Mouse (Mus musculus) adrenal gland, postnatal 4 days (tissue): Measurements from ENCODE around the gene Efna1. TPM values are rescaled to one million over a fixed set of nuclear protein-coding genes. Genes with fewer than 3 reads are reported as not detected.

Source experiments
- DNase-seq, 2 experiments: peaks; one replicate each; pipeline ENCODE4 v3.0.0; 2021 to 2022; ENCODE audit warnings: low spot score in 2 of 2, mixed read lengths in 2 of 2
- total RNA-seq, 2 experiments: library from RNA; stranded (reverse); gene quantifications; 2 replicates each; pipeline ENCODE4 v1.2.3; 2021

The Efna1 gene
- total RNA-seq, 2 experiments from 2014 or later = 32.1 to 35.2 TPM

GRCm38 (mm10) chr3:89245688-89246171 is 35.2 kb downstream of the Efna1 start, which contains the start of gene Krtcap2:
Gene Krtcap2 (plus strand): TSS chr3:89245966.
- DNase-seq = no peak

DNA sequence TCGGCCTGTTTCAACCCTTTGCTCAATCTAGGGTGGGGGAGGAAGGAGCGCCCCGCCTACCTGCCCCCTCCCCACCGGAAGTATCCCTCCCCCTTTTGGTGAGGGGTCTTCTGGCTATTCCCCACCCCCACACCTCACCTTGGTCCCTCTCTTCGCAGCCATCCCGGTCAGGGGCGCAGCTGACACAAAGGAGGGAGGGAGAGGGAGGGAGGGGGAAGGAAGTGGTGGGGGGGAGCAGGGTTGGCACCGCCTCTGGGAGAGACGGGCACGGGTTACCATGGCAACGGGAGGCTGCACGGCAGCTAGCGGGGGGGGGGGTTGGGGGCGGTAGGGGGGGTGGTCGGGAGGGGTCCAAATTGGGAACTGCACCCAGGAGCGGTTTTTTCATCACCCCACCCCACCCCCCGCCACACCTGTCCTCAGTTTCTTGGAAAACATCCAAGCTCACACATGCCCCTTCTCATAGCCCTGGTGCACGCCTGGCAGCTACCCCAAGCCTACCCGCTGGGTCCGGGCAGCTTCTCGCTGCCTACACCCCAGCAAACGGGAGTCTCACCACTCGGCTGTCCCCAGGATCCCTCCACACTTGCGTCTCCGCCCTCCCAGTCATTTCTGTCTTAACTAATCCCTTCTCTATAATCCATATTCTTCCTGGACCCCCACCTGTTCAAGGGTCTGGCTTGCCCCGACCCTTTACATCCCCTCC is 35.8 kb downstream of the Efna1 start:
- DNase-seq = no peak

DNA sequence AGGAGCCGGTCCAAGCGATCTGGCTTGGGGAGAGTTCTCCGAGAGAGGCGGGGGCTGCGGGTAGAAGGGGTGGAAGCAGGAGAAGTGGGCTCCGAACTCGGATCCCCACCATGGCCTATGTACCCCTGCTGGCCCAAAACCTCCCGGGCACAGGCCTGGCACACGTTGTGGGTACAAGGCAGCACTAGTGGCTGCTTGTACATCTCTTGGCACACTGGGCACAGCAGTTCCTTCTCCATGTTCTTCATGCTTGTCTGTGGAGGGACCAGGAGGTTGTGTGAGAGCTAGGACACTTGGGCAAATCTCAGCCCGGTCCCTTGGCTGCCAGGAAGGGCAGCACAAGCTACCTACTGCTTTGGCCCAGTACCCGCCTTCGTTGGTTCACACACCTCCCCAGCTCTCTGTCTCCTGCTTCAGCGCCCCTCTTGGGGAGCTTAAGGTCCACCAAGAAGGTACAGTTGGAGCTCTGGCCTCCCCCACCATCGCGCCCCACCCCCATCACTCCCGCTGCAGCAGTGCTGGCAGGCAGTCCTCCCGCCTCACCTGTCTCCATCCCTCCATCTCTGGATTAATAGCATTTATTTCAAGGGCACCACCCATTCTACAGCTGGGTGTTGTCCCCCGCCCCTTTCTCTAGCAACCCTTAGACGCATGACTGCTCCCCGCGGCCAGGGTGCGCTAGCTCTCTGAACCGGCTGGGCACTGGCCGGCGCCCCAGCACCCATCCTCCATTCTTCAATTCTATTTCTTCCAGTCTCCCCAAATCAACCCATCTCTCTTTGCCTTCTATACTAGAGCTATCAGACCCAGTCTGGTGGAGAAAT is 36.6 kb downstream of the Efna1 start:
- no peak for DNase-seq

DNA sequence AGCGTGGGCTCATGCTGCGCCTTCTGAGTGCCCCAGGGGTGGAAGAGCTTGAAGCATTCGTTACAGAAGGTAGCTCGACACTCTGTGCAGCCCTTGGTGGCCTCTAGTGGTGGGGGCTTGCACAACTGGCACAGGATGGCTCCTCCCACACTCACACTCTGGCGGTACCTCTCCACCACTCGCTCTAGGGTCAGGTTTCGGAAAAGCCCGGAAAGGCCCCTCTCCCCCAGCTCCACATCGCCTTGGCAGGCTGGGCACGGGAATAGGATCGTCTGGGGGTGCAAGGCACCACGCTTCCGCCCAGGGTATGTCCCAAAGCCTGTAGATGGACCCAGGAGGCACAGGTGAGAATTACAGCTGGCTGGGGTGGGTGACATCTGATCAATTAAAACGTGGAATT is 37.3 kb downstream of the Efna1 start:
- no peak for DNase-seq

GRCm38 (mm10) chr3:89242331-89242895 is 38.5 kb downstream of the Efna1 start:
- DNase-seq = peak in 1 of 2 experiments; percentile 37

- no peak for DNase-seq
Observed at GRCm38 (mm10) chr3:89238494-89238893, 42.4 kb downstream of the Efna1 start.

GRCm38 (mm10) chr3:89237682-89238081 is 43.3 kb downstream of the Efna1 start:
- DNase-seq = no peak

- DNase-seq = no peak
Observed at GRCm38 (mm10) chr3:89236516-89236915, 44.4 kb downstream of the Efna1 start.

DNA sequence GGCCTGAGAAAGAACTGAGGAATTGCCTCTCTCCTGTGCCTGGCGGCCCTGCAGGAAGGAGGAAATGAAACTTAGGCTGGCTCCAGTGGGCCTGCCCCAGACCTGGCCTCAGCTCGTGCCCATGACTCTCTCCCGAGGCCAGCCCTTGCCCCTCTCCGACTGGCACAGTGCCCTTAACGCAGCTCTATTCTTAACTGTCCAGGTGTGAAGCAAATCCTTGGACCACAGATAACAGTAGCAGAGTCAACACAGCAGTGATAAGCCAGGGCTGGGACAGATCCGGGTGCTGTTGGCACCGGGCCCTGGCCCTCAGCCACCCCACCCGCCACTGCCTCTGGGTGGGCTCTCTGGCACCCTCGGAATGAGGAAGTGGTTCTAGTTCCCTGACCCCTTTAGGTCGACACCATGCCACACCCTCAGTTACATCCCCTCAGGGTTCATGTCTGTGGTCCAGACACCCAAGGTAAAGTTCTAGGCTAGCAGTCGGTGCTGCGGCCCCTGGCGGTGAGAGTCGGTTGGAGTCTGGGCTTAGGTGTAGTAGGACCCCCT is 47.3 kb downstream of the Efna1 start:
- DNase-seq = no peak

GRCm38 (mm10) chr3:89232614-89233013 is 48.3 kb downstream of the Efna1 start:
- no peak for DNase-seq

DNA sequence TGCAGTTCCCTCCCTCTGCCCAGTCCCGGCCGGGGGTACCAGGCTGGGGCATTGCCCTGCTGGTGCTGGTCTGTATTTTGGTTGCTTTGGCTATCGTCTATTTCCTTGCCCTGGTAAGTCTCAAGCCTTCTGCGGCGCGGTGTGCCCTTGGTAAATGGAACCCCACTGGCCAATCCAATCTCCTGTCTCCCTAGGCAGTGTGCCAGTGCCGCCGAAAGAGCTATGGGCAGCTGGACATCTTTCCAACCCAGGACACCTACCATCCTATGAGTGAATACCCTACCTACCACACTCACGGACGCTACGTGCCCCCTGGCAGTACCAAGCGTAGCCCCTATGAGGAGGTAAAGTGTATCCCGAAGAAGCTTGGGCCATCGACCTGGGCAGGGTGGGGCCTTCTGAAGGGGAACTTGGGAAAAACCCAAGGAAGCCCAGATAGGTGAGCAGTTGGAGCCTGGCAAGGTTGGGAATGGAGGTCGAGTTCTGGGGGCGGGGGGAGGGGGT is 49.1 kb downstream of the Efna1 start:
- no peak for DNase-seq

GRCm38 (mm10) chr3:89231345-89231744 is 49.6 kb downstream of the Efna1 start:
- no peak for DNase-seq

- no peak for DNase-seq
Observed at GRCm38 (mm10) chr3:89230561-89230960, 50.4 kb downstream of the Efna1 start.

DNA sequence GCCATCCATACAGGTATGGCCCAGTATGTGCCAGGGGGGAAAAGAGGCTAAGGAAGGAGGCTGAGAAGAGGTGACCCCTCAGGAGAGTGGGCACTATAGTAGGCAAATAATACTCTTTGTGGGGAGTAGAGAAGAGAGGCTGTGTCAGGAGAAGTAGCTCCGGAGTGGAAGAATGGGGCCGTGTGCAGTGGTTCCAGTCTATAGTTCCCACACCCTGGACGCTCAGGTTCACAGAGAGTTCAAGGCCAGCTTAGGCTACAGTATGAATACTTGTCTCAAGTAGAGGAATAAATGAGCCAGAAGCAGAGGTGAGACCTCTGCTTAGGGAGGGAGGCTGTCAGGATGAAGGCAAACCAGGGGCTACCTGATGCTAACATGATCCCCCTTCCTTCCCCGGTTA is 51.7 kb downstream of the Efna1 start:
- DNase-seq = no peak

DNA sequence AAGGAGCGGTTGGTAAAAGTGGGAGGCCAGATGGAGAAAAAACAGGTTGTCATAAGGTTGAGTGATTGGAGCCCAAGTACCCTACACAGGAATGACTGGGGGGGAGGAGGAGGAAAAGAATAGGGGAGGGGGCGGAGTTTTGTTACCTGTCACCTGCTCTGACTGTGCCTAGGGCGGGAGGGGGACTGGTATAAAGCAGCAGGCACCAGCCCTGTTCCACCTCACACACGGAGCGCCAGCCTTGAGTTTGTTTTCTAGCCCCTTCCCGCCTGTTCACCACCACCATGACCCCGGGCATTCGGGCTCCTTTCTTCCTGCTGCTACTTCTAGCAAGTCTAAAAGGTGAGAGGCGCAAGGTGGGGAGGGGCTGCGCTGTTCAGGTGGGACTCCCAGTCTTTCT is 52.1 kb downstream of the Efna1 start, which contains the start of gene Muc1:
Gene Muc1 (plus strand): TSS at position 222 of the 400 bp plus-strand sequence.
- DNase-seq = no peak

DNA sequence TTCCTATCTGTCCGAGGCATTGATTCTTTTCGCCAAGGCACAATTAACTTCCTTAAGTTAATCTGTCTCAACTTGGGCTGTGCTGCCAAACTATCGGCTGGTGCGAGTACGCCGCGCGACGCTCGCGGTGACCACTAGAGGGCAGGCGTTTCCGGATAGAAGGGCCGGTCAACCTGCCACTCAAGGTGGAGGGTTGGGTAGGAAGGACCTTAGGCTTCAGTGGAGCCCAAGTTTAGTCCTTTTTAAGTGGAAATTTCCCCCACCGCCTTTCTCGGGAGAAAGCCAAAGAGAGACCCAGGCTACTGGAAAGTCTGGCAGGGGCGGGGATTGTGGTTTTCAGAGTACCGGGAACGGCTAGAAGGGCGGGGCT is 52.8 kb downstream of the Efna1 start:
- DNase-seq = peak; percentile 64 to 79

DNA sequence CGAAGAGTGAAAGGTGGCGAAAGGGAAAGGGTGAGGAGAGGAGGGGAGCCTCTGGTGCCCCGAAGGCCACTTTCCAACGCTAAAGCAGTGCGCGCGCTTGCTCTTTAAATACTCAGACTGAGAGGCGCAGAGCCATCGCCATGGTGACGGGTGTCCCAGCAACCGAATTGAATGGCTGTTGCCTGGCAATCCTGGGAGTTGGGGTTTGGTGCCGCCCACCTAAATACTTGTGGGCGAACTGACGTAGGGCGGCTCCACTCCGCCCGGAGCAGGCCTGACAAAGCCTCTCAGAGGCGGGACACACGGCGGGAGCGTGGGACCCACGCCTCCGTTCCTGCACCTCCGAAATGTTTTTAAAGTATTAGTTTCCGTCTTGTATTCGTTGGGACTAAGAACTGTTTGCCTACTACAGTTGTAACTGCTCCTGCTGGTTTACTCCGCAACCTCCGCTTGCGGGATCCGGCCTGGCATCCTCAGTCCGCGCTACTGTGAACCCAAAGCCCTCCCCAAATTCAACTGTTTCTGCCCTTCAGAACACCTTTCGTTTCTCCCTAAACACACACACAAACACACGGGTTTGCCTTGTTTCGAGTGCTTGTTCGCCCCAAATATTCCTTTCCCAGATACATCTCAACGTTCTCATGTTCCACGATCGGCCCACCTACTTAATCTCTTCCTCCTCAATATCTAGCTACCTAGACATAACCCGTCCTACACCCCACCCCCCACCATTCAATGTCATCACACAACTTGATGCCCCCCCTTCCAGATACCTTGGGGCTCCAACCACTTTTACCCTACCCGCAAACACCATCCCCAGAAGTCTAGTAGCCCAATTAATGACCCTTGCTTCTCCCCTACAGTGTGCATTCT is 53.4 kb downstream of the Efna1 start:
- peak; percentile 70 to 77 for DNase-seq

DNA sequence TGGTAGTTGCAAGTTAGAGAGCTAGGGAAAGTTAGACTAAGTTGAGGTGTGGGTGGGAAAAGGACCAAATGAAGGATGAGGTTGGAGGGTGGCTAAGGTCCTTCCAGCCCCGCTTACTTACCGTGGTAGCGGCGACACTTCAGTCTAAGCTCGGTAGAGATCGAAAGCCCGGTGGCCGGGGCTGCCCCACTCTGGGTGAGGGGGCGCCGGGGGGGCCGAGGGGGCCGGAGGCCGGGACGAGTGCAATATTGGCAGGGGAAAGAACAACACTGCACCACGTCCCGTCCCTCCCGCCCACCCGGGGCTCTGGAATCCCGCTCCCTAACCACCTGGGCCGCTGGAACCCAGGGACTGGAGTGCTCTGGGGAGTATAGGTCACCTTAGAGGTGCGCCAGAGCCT is 54.0 kb downstream of the Efna1 start, which contains the start of gene Mtx1:
Gene Mtx1 (minus strand): TSS at position 189 of the 400 bp plus-strand sequence.
- DNase-seq = no peak

DNA sequence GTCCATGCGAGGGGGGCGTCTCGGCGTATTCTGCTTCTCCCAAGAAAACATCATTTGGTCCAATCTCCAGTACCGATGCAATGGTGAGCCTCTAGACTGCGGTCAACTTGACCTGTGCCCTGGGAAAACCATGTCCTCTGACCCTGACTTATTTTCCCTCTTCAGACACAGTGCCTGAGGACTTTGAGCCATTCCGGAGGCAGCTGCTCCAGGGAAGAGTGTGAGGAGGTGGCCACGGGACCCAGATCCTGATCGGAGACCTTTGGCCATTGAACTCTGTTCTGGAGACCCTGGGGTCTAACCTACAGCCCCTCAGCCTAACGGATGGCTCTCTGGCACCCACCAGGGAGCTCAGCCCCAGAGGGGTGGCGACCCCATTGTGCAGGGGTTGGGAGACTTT is 54.6 kb downstream of the Efna1 start:
- no peak for DNase-seq

DNA sequence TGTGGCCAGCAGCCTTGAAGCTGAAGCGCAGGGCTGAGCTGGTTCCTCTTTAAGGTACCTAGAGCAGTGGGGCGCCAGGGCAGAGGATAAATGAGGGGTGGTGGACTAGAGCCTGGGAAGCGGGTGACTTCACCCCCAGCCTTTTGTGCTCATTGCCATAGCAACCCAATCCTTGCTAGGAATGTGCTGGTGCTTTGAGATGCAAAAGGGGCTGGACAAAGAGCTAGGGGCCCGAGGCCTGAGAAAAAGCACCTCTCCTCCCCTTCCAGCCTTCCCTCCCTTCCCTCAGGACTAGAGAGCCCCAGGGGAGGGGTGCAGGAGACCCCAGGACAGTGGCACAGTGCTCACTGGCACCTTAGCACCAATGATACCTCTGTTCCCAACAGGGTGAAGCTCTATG is 55.0 kb downstream of the Efna1 start:
- DNase-seq = no peak
